8 mouse cellular contexts compared by ENCODE assay signal in the genomic region with DNA sequence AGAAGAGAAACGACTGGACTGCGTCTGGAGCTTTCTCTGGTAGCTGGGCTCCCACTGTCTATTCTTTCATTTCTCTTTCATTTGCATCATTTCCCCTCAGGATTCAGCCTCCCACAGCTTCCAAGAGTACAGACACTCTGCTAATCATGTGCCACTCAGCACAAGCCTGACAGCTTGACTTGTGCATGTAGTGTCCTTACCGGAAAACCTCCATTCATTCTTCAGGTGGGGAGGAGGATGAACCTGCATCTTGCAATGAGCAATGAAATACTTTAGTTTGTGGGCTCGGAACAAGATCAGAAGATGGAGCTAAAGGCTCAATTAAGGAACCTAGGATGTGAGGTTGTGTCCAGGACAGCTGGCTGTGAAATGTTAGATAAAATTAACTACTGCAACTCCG.
A peak's percentile ranks its signal among the peaks of the same experiment; 100 is the strongest.
DNase-seq lines count a peak whose midpoint lies in the region; ATAC-seq lines count a peak whose summit lies in the region.

No protein-coding gene starts in this region.

- H3K9ac ChIP-seq in forebrain, embryonic 11.5 days (ENCODE audit: low read length), result peak overlapping the region; percentile 54
- peak overlapping the region; percentile 71 for H3K9ac ChIP-seq in neural tube, embryonic 13.5 days

- peak overlapping the region; percentile 47 for H3K4me3 ChIP-seq in forebrain, embryonic 11.5 days (ENCODE audit: low read depth, low read length)
- peak overlapping the region; percentile 58 for H3K4me3 ChIP-seq in neural tube, embryonic 13.5 days

- no peaks in the 10 kb centered on the region for H3K9me3 ChIP-seq in forebrain, embryonic 11.5 days (ENCODE audit: control insufficient read depth, low read length)
- H3K9me3 ChIP-seq in neural tube, embryonic 13.5 days, result no peaks in the 10 kb centered on the region

- no peaks in the 10 kb centered on the region for H3K27me3 ChIP-seq in forebrain, embryonic 11.5 days (ENCODE audit: control insufficient read depth, insufficient read depth, low read length)
- H3K27me3 ChIP-seq in neural tube, embryonic 13.5 days, result 0 out of 2 replicates have a peak, but pooled peaks cover 3% of the 10 kb centered on the region

- intact Hi-C loops in left cerebral cortex, postnatal 25 days (cut with DNase I), result loop anchor here (10.0 kb wide), 2 partner anchors 317 to 323 kb away; a partner anchor contains a TSS
- intact Hi-C loops in left cerebral cortex, postnatal 4 days (cut with DNase I), result loop anchor here (5.0 kb wide), 1 partner anchor 80 kb away; no protein-coding TSS in a partner anchor

- H3K4me1 ChIP-seq in forebrain, embryonic 11.5 days (replicated peaks; ENCODE audit: control insufficient read depth, insufficient read depth, low read length), result no peaks in the 10 kb centered on the region; the same call in 1 of the 2 replicates
- peaks cover 19% of the 10 kb centered on the region for H3K4me1 ChIP-seq in neural tube, embryonic 13.5 days (replicated peaks)

- peak; percentile 18; the same call in 1 of the 2 replicates for ATAC-seq in forebrain, embryonic 11.5 days (replicated peaks; ENCODE audit: low FRiP score)
- ATAC-seq in neural tube, embryonic 13.5 days (ENCODE audit: low read depth), result peak; percentile 32; the same call in 1 of the 2 replicates

- no peaks in the 10 kb centered on the region for H3K36me3 ChIP-seq in forebrain, embryonic 11.5 days (ENCODE audit: control insufficient read depth, insufficient read depth, low read length)
- no peaks in the 10 kb centered on the region for H3K36me3 ChIP-seq in neural tube, embryonic 13.5 days

- WGBS in forebrain, embryonic 11.5 days, result 2% methylated on average over 5 of the region's 5 CpGs
- 1% methylated on average over 5 of the region's 5 CpGs for WGBS in neural tube, embryonic 13.5 days

- DNase-seq in left cerebral cortex, postnatal 25 days (ENCODE audit: low spot score in 2 of 2), result peak; percentile 34 to 52
- DNase-seq in left cerebral cortex, postnatal 4 days, result no peak
- peak; percentile 82 for DNase-seq in brain, adult 2 months (ENCODE audit: low read depth, low spot score)
- DNase-seq in forebrain, embryonic 11.5 days (ENCODE audit: low spot score), result no peak
- peak; percentile 24 to 49 for DNase-seq in layer of hippocampus, postnatal 14 days (ENCODE audit: low spot score in 2 of 2)
- DNase-seq in kidney, adult 18-20 months, result no peak
- DNase-seq in adipocyte (ENCODE audit: low spot score), result no peak

- peak overlapping the region; percentile 90 for H3K4me2 ChIP-seq in forebrain, embryonic 11.5 days (ENCODE audit: low read depth, low read length, severe bottlenecking)
- peak overlapping the region; percentile 97 for H3K4me2 ChIP-seq in neural tube, embryonic 13.5 days

- no peak overlapping the region for H3K27ac ChIP-seq in forebrain, embryonic 11.5 days (ENCODE audit: low read depth, low read length)
- H3K27ac ChIP-seq in neural tube, embryonic 13.5 days (replicated peaks), result no peak overlapping the region

Comparison
In these comparisons a context has a peak if more than half of its experiments do, and no peak if none do; other contexts are left out.
1. DNase-seq: peak in left cerebral cortex, postnatal 25 days (2 of 2), brain, adult 2 months (single experiment) and layer of hippocampus, postnatal 14 days (2 of 2); none in left cerebral cortex, postnatal 4 days (single experiment), forebrain, embryonic 11.5 days (single experiment), kidney, adult 18-20 months (single experiment) and adipocyte (single experiment).